Mouse (Mus musculus): ENCODE data around the gene Mmp9. TPM values are rescaled to one million over a fixed set of nuclear protein-coding genes. Genes with fewer than 3 reads are reported as not detected.
A peak's percentile ranks its signal among the peaks of the same experiment; 100 is the strongest.

Gene Mmp9
- polyA plus RNA-seq, 1 experiment, result 3.7 TPM

- no peak for DNase-seq
- no peak overlapping the region for H3K4me3 ChIP-seq (replicated peaks; ENCODE audit: insufficient read depth, low read depth, low read length)
- WGBS, result 86% methylated on average over 3 of the region's 3 CpGs
Observed at GRCm38 (mm10) chr2:164909100-164909499, 31.5 kb upstream of the Mmp9 start.

GRCm38 (mm10) chr2:164909542-164909941 lies 31.0 kb upstream of the Mmp9 start:
- Histone ChIP-seq H3K4me3 (replicated peaks; ENCODE audit: insufficient read depth, low read depth, low read length) (peak overlapping the region; percentile 7), H3K27ac (ENCODE audit: insufficient read depth, low read length) (no peak overlapping the region), H3K27me3 (ENCODE audit: control insufficient read depth, insufficient read depth, low read length) (no peaks in the 10 kb centered on the region), H3K4me1 (ENCODE audit: control insufficient read depth, insufficient read depth, low read length) (peaks cover 12% of the 10 kb centered on the region)
- no peak for DNase-seq
- TF ChIP-seq CTCF (IDR thresholded peaks at IDR 0.05; ENCODE audit: borderline replicate concordance, insufficient read depth, low read depth, low read length), result peak; percentile 32; the same call in 1 of the 2 replicates
- no peak for TF ChIP-seq POLR2A (IDR thresholded peaks at IDR 0.05; ENCODE audit: borderline replicate concordance, insufficient read depth, low read length)
- 82% methylated on average over 1 of the region's 1 CpGs for WGBS

More at GRCm38 (mm10) chr2:164909100-164909499, 31.5 kb upstream of the Mmp9 start:
- no peaks in the 10 kb centered on the region for H3K27me3 ChIP-seq (ENCODE audit: control insufficient read depth, insufficient read depth, low read length)
- peaks cover 12% of the 10 kb centered on the region for H3K4me1 ChIP-seq (ENCODE audit: control insufficient read depth, insufficient read depth, low read length)
- H3K27ac ChIP-seq (ENCODE audit: insufficient read depth, low read length), result no peak overlapping the region
- TF ChIP-seq CTCF (IDR thresholded peaks at IDR 0.05; ENCODE audit: borderline replicate concordance, insufficient read depth, low read depth, low read length), result no peak
- no peak for TF ChIP-seq POLR2A (IDR thresholded peaks at IDR 0.05; ENCODE audit: borderline replicate concordance, insufficient read depth, low read length)

- 3% methylated on average over 37 of the region's 37 CpGs for WGBS
- DNase-seq, result no peak
Observed at GRCm38 (mm10) chr2:164910360-164911061, 30.1 kb upstream of the Mmp9 start.

GRCm38 (mm10) chr2:164911086-164912048 lies 29.2 kb upstream of the Mmp9 start, which contains the start of gene Zfp335:
Gene Zfp335 (minus strand): TSS chr2:164911757.
- TF ChIP-seq POLR2A (IDR thresholded peaks at IDR 0.05; ENCODE audit: borderline replicate concordance, insufficient read depth, low read length), result peak; percentile 59; the same call in 1 of the 2 replicates
- TF ChIP-seq CTCF (IDR thresholded peaks at IDR 0.05; ENCODE audit: borderline replicate concordance, insufficient read depth, low read depth, low read length), result no peak
- DNase-seq, result peak; percentile 94 to 98
- Histone ChIP-seq H3K27ac (ENCODE audit: insufficient read depth, low read length) (peak within 1 kb of the TSS; percentile 100), H3K4me1 (ENCODE audit: control insufficient read depth, insufficient read depth, low read length) (peaks cover 12% of the 10 kb centered on the region), H3K27me3 (ENCODE audit: control insufficient read depth, insufficient read depth, low read length) (no peaks in the 10 kb centered on the region), H3K4me3 (replicated peaks; ENCODE audit: insufficient read depth, low read depth, low read length) (peak within 1 kb of the TSS; percentile 99)
- WGBS, result under 1% methylated on average over 91 of the region's 91 CpGs

More at GRCm38 (mm10) chr2:164910360-164911061, 30.1 kb upstream of the Mmp9 start:
- no peaks in the 10 kb centered on the region for H3K27me3 ChIP-seq (ENCODE audit: control insufficient read depth, insufficient read depth, low read length)
- peak overlapping the region; percentile 99 for H3K4me3 ChIP-seq (replicated peaks; ENCODE audit: insufficient read depth, low read depth, low read length)
- H3K27ac ChIP-seq (ENCODE audit: insufficient read depth, low read length), result peak overlapping the region; percentile 100
- no peak; the same call in 1 of the 2 replicates for TF ChIP-seq POLR2A (IDR thresholded peaks at IDR 0.05; ENCODE audit: borderline replicate concordance, insufficient read depth, low read length)
- no peak for TF ChIP-seq CTCF (IDR thresholded peaks at IDR 0.05; ENCODE audit: borderline replicate concordance, insufficient read depth, low read depth, low read length)
- peaks cover 12% of the 10 kb centered on the region for H3K4me1 ChIP-seq (ENCODE audit: control insufficient read depth, insufficient read depth, low read length)

GRCm38 (mm10) chr2:164912151-164912550 lies 28.4 kb upstream of the Mmp9 start:
- no peak for DNase-seq
- Histone ChIP-seq H3K27me3 (ENCODE audit: control insufficient read depth, insufficient read depth, low read length) (no peaks in the 10 kb centered on the region), H3K4me1 (ENCODE audit: control insufficient read depth, insufficient read depth, low read length) (peaks cover 12% of the 10 kb centered on the region), H3K27ac (ENCODE audit: insufficient read depth, low read length) (peak overlapping the region; percentile 100), H3K4me3 (replicated peaks; ENCODE audit: insufficient read depth, low read depth, low read length) (peak overlapping the region; percentile 99)
- no peak for TF ChIP-seq POLR2A (IDR thresholded peaks at IDR 0.05; ENCODE audit: borderline replicate concordance, insufficient read depth, low read length)
- no peak for TF ChIP-seq CTCF (IDR thresholded peaks at IDR 0.05; ENCODE audit: borderline replicate concordance, insufficient read depth, low read depth, low read length)
- WGBS, result 3% methylated on average over 12 of the region's 12 CpGs

GRCm38 (mm10) chr2:164912749-164913427 lies 27.7 kb upstream of the Mmp9 start:
- no peak overlapping the region for H3K27ac ChIP-seq (ENCODE audit: insufficient read depth, low read length)
- no peak for TF ChIP-seq CTCF (IDR thresholded peaks at IDR 0.05; ENCODE audit: borderline replicate concordance, insufficient read depth, low read depth, low read length)
- TF ChIP-seq POLR2A (IDR thresholded peaks at IDR 0.05; ENCODE audit: borderline replicate concordance, insufficient read depth, low read length), result no peak
- 90% methylated on average over 8 of the region's 9 CpGs for WGBS

GRCm38 (mm10) chr2:164913428-164913786 lies 27.2 kb upstream of the Mmp9 start:
- no peak for DNase-seq
- no peak for TF ChIP-seq CTCF (IDR thresholded peaks at IDR 0.05; ENCODE audit: borderline replicate concordance, insufficient read depth, low read depth, low read length)
- no peak for TF ChIP-seq POLR2A (IDR thresholded peaks at IDR 0.05; ENCODE audit: borderline replicate concordance, insufficient read depth, low read length)
- no peaks in the 10 kb centered on the region for H3K27me3 ChIP-seq (ENCODE audit: control insufficient read depth, insufficient read depth, low read length)
- WGBS, result 93% methylated on average over 2 of the region's 2 CpGs
- H3K4me1 ChIP-seq (ENCODE audit: control insufficient read depth, insufficient read depth, low read length), result peaks cover 12% of the 10 kb centered on the region
- no peak overlapping the region for H3K4me3 ChIP-seq (replicated peaks; ENCODE audit: insufficient read depth, low read depth, low read length)
- H3K27ac ChIP-seq (ENCODE audit: insufficient read depth, low read length), result no peak overlapping the region

More at GRCm38 (mm10) chr2:164912749-164913427, 27.7 kb upstream of the Mmp9 start:
- Histone ChIP-seq H3K4me1 (ENCODE audit: control insufficient read depth, insufficient read depth, low read length) (peaks cover 12% of the 10 kb centered on the region), H3K27me3 (ENCODE audit: control insufficient read depth, insufficient read depth, low read length) (no peaks in the 10 kb centered on the region), H3K4me3 (replicated peaks; ENCODE audit: insufficient read depth, low read depth, low read length) (no peak overlapping the region)
- no peak for DNase-seq

Data from cerebellum, adult 2 months (tissue).